ENCODE assay signal across 12 mouse cellular contexts in genomic region chr10:24373957-24374356, GRCm38 (mm10).
DNase-seq lines count a peak whose midpoint lies in the region; ATAC-seq lines count a peak whose summit lies in the region.
"Had no signal": no experiment of that assay in that cellular context is flagged by ENCODE, and none has a peak within 500 bp of the region (broad histone marks: within the 10 kb centered on the region; RNA-seq: fewer than 3 reads in every experiment).

No protein-coding gene starts in this region.

- DNase-seq in heart, postnatal 4 days: peak; percentile 27
- DNase-seq in heart, adult 18-20 months: no peak
- DNase-seq in lung, adult 18-20 months: no peak
- DNase-seq in NIH3T3 (ENCODE audit: low read depth): peak; percentile 77
- DNase-seq in kidney, postnatal 4 days: peak; percentile 25 to 51
- DNase-seq in spleen, adult 18-20 months: no peak
- DNase-seq: heart, adult 11 months; retina, postnatal 1 day had no signal

- H3K27ac ChIP-seq in lung, embryonic 16.5 days (ENCODE audit: low read length): no peak overlapping the region
- H3K27ac ChIP-seq: liver, embryonic 12.5 days had no signal

- H3K27me3 ChIP-seq in lung, embryonic 16.5 days (ENCODE audit: control insufficient read depth, insufficient read depth, low read depth, low read length): no peaks in the 10 kb centered on the region
- H3K27me3 ChIP-seq: CH12.LX; liver, embryonic 12.5 days had no signal

- H3K4me3 ChIP-seq in lung, embryonic 16.5 days (ENCODE audit: low read length): no peak overlapping the region
- H3K4me3 ChIP-seq: liver, embryonic 12.5 days had no signal

- H3K4me2 ChIP-seq in lung, embryonic 16.5 days (ENCODE audit: low read depth, low read length): no peak overlapping the region
- H3K4me2 ChIP-seq: liver, embryonic 12.5 days had no signal

- WGBS in lung, embryonic 16.5 days: 27% methylated on average over 6 of the region's 6 CpGs

- peaks cover 5% of the 10 kb centered on the region; the same call in 1 of the 2 replicates for H3K4me1 ChIP-seq in lung, embryonic 16.5 days (replicated peaks; ENCODE audit: control insufficient read depth, insufficient read depth, low read length)
- H3K4me1 ChIP-seq: liver, embryonic 12.5 days had no signal

- no peaks in the 10 kb centered on the region for H3K9me3 ChIP-seq in lung, embryonic 16.5 days (ENCODE audit: control insufficient read depth, low read length)
- H3K9me3 ChIP-seq: liver, embryonic 12.5 days had no signal

- ATAC-seq in lung, embryonic 16.5 days (ENCODE audit: low read depth): peak; percentile 62; the same call in 1 of the 2 replicates
- ATAC-seq: inflammation-experienced regulatory T-cells, adult 6 months; liver, embryonic 12.5 days had no signal

- H3K9ac ChIP-seq in lung, embryonic 16.5 days (ENCODE audit: low read length): no peak overlapping the region
- H3K9ac ChIP-seq: liver, embryonic 12.5 days had no signal

- no peaks in the 10 kb centered on the region for H3K36me3 ChIP-seq in lung, embryonic 16.5 days (ENCODE audit: control insufficient read depth, insufficient read depth, low read length)
- H3K36me3 ChIP-seq: liver, embryonic 12.5 days had no signal

Comparison
In these comparisons a context has a peak if more than half of its experiments do, and no peak if none do; other contexts are left out.
1. DNase-seq: peak in heart, postnatal 4 days (single experiment), NIH3T3 (single experiment) and kidney, postnatal 4 days (2 of 2); none in heart, adult 18-20 months (0 of 2), lung, adult 18-20 months (0 of 2) and spleen, adult 18-20 months (0 of 2).